Mouse (Mus musculus) C2C12 (cell line): Measurements from ENCODE around the gene Snx12. TPM values are rescaled to one million over a fixed set of nuclear protein-coding genes. Genes with fewer than 3 reads are reported as not detected.

ENCODE experiments used
- H3K27me3 ChIP-seq: one replicate; pipeline ENCODE4 v1.6.1; 2011; ENCODE audit not compliant: control insufficient read depth, insufficient read depth, insufficient read length
- H3K36me3 ChIP-seq: one replicate; pipeline ENCODE4 v1.6.1; 2011; ENCODE audit not compliant: control insufficient read depth, insufficient read depth
- H3K4me3 ChIP-seq: one replicate; pipeline ENCODE4 v1.5.1; 2011; ENCODE audit warnings: mild to moderate bottlenecking, control low read depth; ENCODE audit not compliant: poor library complexity, insufficient read depth, severe bottlenecking
- H3K79me2 ChIP-seq: one replicate; pipeline ENCODE4 v1.6.1; 2011; ENCODE audit not compliant: control insufficient read depth, insufficient read depth
- H3K79me3 ChIP-seq: one replicate; pipeline ENCODE4 v1.6.1; 2011; ENCODE audit warnings: low read depth, control low read depth
- H3ac ChIP-seq: one replicate; pipeline ENCODE3; 2011; ENCODE audit warnings: low read depth; ENCODE audit not compliant: control insufficient read depth, insufficient read length
- CEBPB ChIP-seq: IDR thresholded peaks from one replicate; pipeline ENCODE4 v1.6.1; 2011; ENCODE audit warnings: low read depth, mild to moderate bottlenecking, control low read depth, moderate library complexity
- CTCF ChIP-seq: IDR thresholded peaks from one replicate; pipeline ENCODE4 v1.5.1; 2011; ENCODE audit not compliant: control insufficient read depth, insufficient read depth, insufficient read length
- FOSL1 ChIP-seq: IDR thresholded peaks from one replicate; pipeline ENCODE4 v1.8.0; 2011; ENCODE audit warnings: mild to moderate bottlenecking, low read length; ENCODE audit not compliant: poor library complexity, insufficient read depth, severe bottlenecking
- MAX ChIP-seq: IDR thresholded peaks from one replicate; pipeline ENCODE4 v1.6.1; 2011; ENCODE audit warnings: mild to moderate bottlenecking, control low read depth
- MYOD1 ChIP-seq: IDR thresholded peaks from one replicate; pipeline ENCODE4 v1.6.1; 2011; ENCODE audit warnings: low read depth; ENCODE audit not compliant: control insufficient read depth, insufficient read length
- MYOG ChIP-seq: IDR thresholded peaks from one replicate; pipeline ENCODE4 v1.6.1; 2011; ENCODE audit not compliant: control insufficient read depth, insufficient read length; ENCODE audit errors: extremely low read depth
- USF1 ChIP-seq: IDR thresholded peaks from one replicate; pipeline ENCODE4 v1.6.1; 2011; ENCODE audit warnings: low read depth, mild to moderate bottlenecking, control low read depth, moderate library complexity
- polyA plus RNA-seq: library from polyadenylated mRNA; unstranded; fragments of >200 nt; fragmentation: generic; extraction: Trizol; gene quantifications from one replicate; pipeline ENCODE4 v1.2.1, GENCODE M21; 2012; ENCODE audit warnings: missing spikeins

Gene Snx12
- polyA plus RNA-seq, 1 experiment: 51.3 TPM

- H3ac ChIP-seq: no peak overlapping the region
- H3K79me2 ChIP-seq: no peaks in the 10 kb centered on the region
- TF ChIP-seq MYOD1 (no peak), CTCF (no peak), MYOG (no peak), FOSL1 (no peak), USF1 (no peak), CEBPB (no peak), MAX (no peak)
- H3K79me3 ChIP-seq: no peaks in the 10 kb centered on the region
- H3K36me3 ChIP-seq: no peaks in the 10 kb centered on the region
- no peak overlapping the region for H3K4me3 ChIP-seq
- no peaks in the 10 kb centered on the region for H3K27me3 ChIP-seq
Measured at GRCm38 (mm10) chrX:101189285-101189684, 33.1 kb downstream of the Snx12 start.

- H3K27me3 ChIP-seq: no peaks in the 10 kb centered on the region
- H3K4me3 ChIP-seq: no peak overlapping the region
Measured at GRCm38 (mm10) chrX:101187647-101188046, 34.7 kb downstream of the Snx12 start.

GRCm38 (mm10) chrX:101173388-101173787 lies 49.0 kb downstream of the Snx12 start:
- Histone ChIP-seq H3ac (no peak overlapping the region), H3K27me3 (no peaks in the 10 kb centered on the region), H3K36me3 (no peaks in the 10 kb centered on the region), H3K79me2 (no peaks in the 10 kb centered on the region), H3K4me3 (no peak overlapping the region), H3K79me3 (no peaks in the 10 kb centered on the region)
- TF ChIP-seq MYOG: no peak
- no peak for TF ChIP-seq MYOD1
- TF ChIP-seq CTCF: no peak
- no peak for TF ChIP-seq FOSL1
- no peak for TF ChIP-seq MAX
- TF ChIP-seq USF1: no peak
- no peak for TF ChIP-seq CEBPB

More at GRCm38 (mm10) chrX:101187647-101188046, 34.7 kb downstream of the Snx12 start:
- Histone ChIP-seq H3K36me3 (no peaks in the 10 kb centered on the region), H3ac (no peak overlapping the region), H3K79me3 (no peaks in the 10 kb centered on the region), H3K79me2 (no peaks in the 10 kb centered on the region)
- TF ChIP-seq MYOG (no peak), FOSL1 (no peak)

- Histone ChIP-seq H3K27me3 (no peaks in the 10 kb centered on the region), H3K79me3 (no peaks in the 10 kb centered on the region), H3K36me3 (no peaks in the 10 kb centered on the region), H3ac (no peak overlapping the region), H3K79me2 (no peaks in the 10 kb centered on the region), H3K4me3 (no peak overlapping the region)
- TF ChIP-seq FOSL1 (no peak), USF1 (no peak), CTCF (no peak), MYOG (no peak), MYOD1 (no peak), MAX (no peak), CEBPB (no peak)
Measured at GRCm38 (mm10) chrX:101168425-101168824, 53.9 kb downstream of the Snx12 start.

- H3ac ChIP-seq: no peak overlapping the region
- no peaks in the 10 kb centered on the region for H3K27me3 ChIP-seq
Measured at GRCm38 (mm10) chrX:101163739-101164138, 58.6 kb downstream of the Snx12 start.

GRCm38 (mm10) chrX:101163278-101163677 lies 59.1 kb downstream of the Snx12 start:
- H3K4me3 ChIP-seq: no peak overlapping the region
- no peaks in the 10 kb centered on the region for H3K79me2 ChIP-seq
- no peak overlapping the region for H3ac ChIP-seq
- no peaks in the 10 kb centered on the region for H3K36me3 ChIP-seq
- no peak for TF ChIP-seq MYOD1
- TF ChIP-seq CTCF: no peak
- TF ChIP-seq MYOG: no peak
- no peak for TF ChIP-seq CEBPB
- TF ChIP-seq FOSL1: no peak
- no peak for TF ChIP-seq USF1
- TF ChIP-seq MAX: no peak
- no peaks in the 10 kb centered on the region for H3K79me3 ChIP-seq
- H3K27me3 ChIP-seq: no peaks in the 10 kb centered on the region

More at GRCm38 (mm10) chrX:101163739-101164138, 58.6 kb downstream of the Snx12 start:
- Histone ChIP-seq H3K79me3 (no peaks in the 10 kb centered on the region), H3K4me3 (no peak overlapping the region), H3K36me3 (no peaks in the 10 kb centered on the region), H3K79me2 (no peaks in the 10 kb centered on the region)
- no peak for TF ChIP-seq MAX
- TF ChIP-seq FOSL1: no peak
- no peak for TF ChIP-seq CTCF
- TF ChIP-seq USF1: no peak
- TF ChIP-seq MYOD1: no peak
- TF ChIP-seq CEBPB: no peak
- no peak for TF ChIP-seq MYOG
